Mouse (Mus musculus): Measurements from ENCODE around the gene Lrrc4. TPM values are rescaled to one million over a fixed set of nuclear protein-coding genes. Genes with fewer than 3 reads are reported as not detected.

The Lrrc4 gene
- polyA plus RNA-seq, 1 experiment from 2014 or later: 0.87 TPM

- H3K27me3 ChIP-seq (ENCODE audit: control insufficient read depth, insufficient read depth, low read length): no peaks in the 10 kb centered on the region
- peak; percentile 37; the same call in 1 of the 2 replicates for ATAC-seq (ENCODE audit: insufficient number of reproducible peaks, insufficient read depth, low FRiP score, low read depth)
- no peaks in the 10 kb centered on the region for H3K4me1 ChIP-seq (ENCODE audit: control insufficient read depth, insufficient read depth, low read length)
- H3K4me2 ChIP-seq (replicated peaks; ENCODE audit: low read depth, low read length): no peak overlapping the region
- no peak overlapping the region for H3K4me3 ChIP-seq (ENCODE audit: low read depth, low read length)
- H3K27ac ChIP-seq (ENCODE audit: low read length): no peak overlapping the region
- H3K9ac ChIP-seq (replicated peaks; ENCODE audit: low read depth, low read length): no peak overlapping the region
- no peaks in the 10 kb centered on the region for H3K9me3 ChIP-seq (ENCODE audit: control insufficient read depth, low read depth, low read length)
- H3K36me3 ChIP-seq (ENCODE audit: control insufficient read depth, insufficient read depth, low read length): peaks cover 4% of the 10 kb centered on the region; the same call in 1 of the 2 replicates
- WGBS: 79% methylated on average over 1 of the region's 1 CpGs
Observed at GRCm38 (mm10) chr6:28628408-28628807, 203.1 kb downstream of the Lrrc4 start.

GRCm38 (mm10) chr6:28622963-28623362 lies 208.6 kb downstream of the Lrrc4 start:
- Histone ChIP-seq H3K4me1 (ENCODE audit: control insufficient read depth, insufficient read depth, low read length) (peaks cover 16% of the 10 kb centered on the region), H3K27me3 (ENCODE audit: control insufficient read depth, insufficient read depth, low read length) (no peaks in the 10 kb centered on the region), H3K9ac (replicated peaks; ENCODE audit: low read depth, low read length) (no peak overlapping the region), H3K4me3 (ENCODE audit: low read depth, low read length) (no peak overlapping the region), H3K9me3 (ENCODE audit: control insufficient read depth, low read depth, low read length) (no peaks in the 10 kb centered on the region), H3K36me3 (ENCODE audit: control insufficient read depth, insufficient read depth, low read length) (0 out of 2 replicates have a peak, but pooled peaks cover 4% of the 10 kb centered on the region), H3K4me2 (replicated peaks; ENCODE audit: low read depth, low read length) (no peak overlapping the region), H3K27ac (ENCODE audit: low read length) (no peak overlapping the region)
- WGBS: 88% methylated on average over 3 of the region's 3 CpGs
- no peak for ATAC-seq (ENCODE audit: insufficient number of reproducible peaks, insufficient read depth, low FRiP score, low read depth)

GRCm38 (mm10) chr6:28622522-28622921 lies 209.0 kb downstream of the Lrrc4 start:
- H3K9ac ChIP-seq (replicated peaks; ENCODE audit: low read depth, low read length): no peak overlapping the region
- WGBS: 46% methylated on average over 6 of the region's 6 CpGs
- H3K27ac ChIP-seq (ENCODE audit: low read length): no peak overlapping the region; the same call in 1 of the 2 replicates
- no peak overlapping the region for H3K4me2 ChIP-seq (replicated peaks; ENCODE audit: low read depth, low read length)
- H3K36me3 ChIP-seq (ENCODE audit: control insufficient read depth, insufficient read depth, low read length): 0 out of 2 replicates have a peak, but pooled peaks cover 4% of the 10 kb centered on the region
- no peaks in the 10 kb centered on the region for H3K9me3 ChIP-seq (ENCODE audit: control insufficient read depth, low read depth, low read length)
- H3K4me1 ChIP-seq (ENCODE audit: control insufficient read depth, insufficient read depth, low read length): peaks cover 19% of the 10 kb centered on the region
- 0 out of 2 replicates have a peak, but pooled peaks have one; percentile 49 for ATAC-seq (ENCODE audit: insufficient number of reproducible peaks, insufficient read depth, low FRiP score, low read depth)
- no peaks in the 10 kb centered on the region for H3K27me3 ChIP-seq (ENCODE audit: control insufficient read depth, insufficient read depth, low read length)
- H3K4me3 ChIP-seq (ENCODE audit: low read depth, low read length): no peak overlapping the region

- 84% methylated on average over 5 of the region's 5 CpGs for WGBS
- peak overlapping the region; percentile 21; the same call in 1 of the 2 replicates for H3K27ac ChIP-seq (ENCODE audit: low read length)
- H3K9ac ChIP-seq (replicated peaks; ENCODE audit: low read depth, low read length): no peak overlapping the region
- 0 out of 2 replicates have a peak, but pooled peaks cover 4% of the 10 kb centered on the region for H3K36me3 ChIP-seq (ENCODE audit: control insufficient read depth, insufficient read depth, low read length)
- H3K4me1 ChIP-seq (ENCODE audit: control insufficient read depth, insufficient read depth, low read length): peaks cover 19% of the 10 kb centered on the region
- no peak overlapping the region for H3K4me2 ChIP-seq (replicated peaks; ENCODE audit: low read depth, low read length)
- no peaks in the 10 kb centered on the region for H3K9me3 ChIP-seq (ENCODE audit: control insufficient read depth, low read depth, low read length)
- no peak for ATAC-seq (ENCODE audit: insufficient number of reproducible peaks, insufficient read depth, low FRiP score, low read depth)
- H3K4me3 ChIP-seq (ENCODE audit: low read depth, low read length): no peak overlapping the region
- no peaks in the 10 kb centered on the region for H3K27me3 ChIP-seq (ENCODE audit: control insufficient read depth, insufficient read depth, low read length)
Observed at GRCm38 (mm10) chr6:28621961-28622360, 209.6 kb downstream of the Lrrc4 start.

- H3K4me3 ChIP-seq (ENCODE audit: low read depth, low read length): no peak overlapping the region
- no peak overlapping the region for H3K4me2 ChIP-seq (replicated peaks; ENCODE audit: low read depth, low read length)
- no peak for ATAC-seq (ENCODE audit: insufficient number of reproducible peaks, insufficient read depth, low FRiP score, low read depth)
- peaks cover 19% of the 10 kb centered on the region for H3K4me1 ChIP-seq (ENCODE audit: control insufficient read depth, insufficient read depth, low read length)
- no peaks in the 10 kb centered on the region for H3K27me3 ChIP-seq (ENCODE audit: control insufficient read depth, insufficient read depth, low read length)
- H3K9ac ChIP-seq (replicated peaks; ENCODE audit: low read depth, low read length): no peak overlapping the region
- H3K27ac ChIP-seq (ENCODE audit: low read length): no peak overlapping the region
- no peaks in the 10 kb centered on the region for H3K9me3 ChIP-seq (ENCODE audit: control insufficient read depth, low read depth, low read length)
- 84% methylated on average over 4 of the region's 4 CpGs for WGBS
- H3K36me3 ChIP-seq (ENCODE audit: control insufficient read depth, insufficient read depth, low read length): 0 out of 2 replicates have a peak, but pooled peaks cover under 1% of the 10 kb centered on the region
Observed at GRCm38 (mm10) chr6:28621431-28621830, 210.1 kb downstream of the Lrrc4 start.

- Histone ChIP-seq H3K4me2 (replicated peaks; ENCODE audit: low read depth, low read length) (no peak overlapping the region), H3K9ac (replicated peaks; ENCODE audit: low read depth, low read length) (no peak overlapping the region), H3K27me3 (ENCODE audit: control insufficient read depth, insufficient read depth, low read length) (no peaks in the 10 kb centered on the region), H3K4me1 (ENCODE audit: control insufficient read depth, insufficient read depth, low read length) (peaks cover 19% of the 10 kb centered on the region), H3K36me3 (ENCODE audit: control insufficient read depth, insufficient read depth, low read length) (no peaks in the 10 kb centered on the region), H3K27ac (ENCODE audit: low read length) (no peak overlapping the region), H3K4me3 (ENCODE audit: low read depth, low read length) (no peak overlapping the region), H3K9me3 (ENCODE audit: control insufficient read depth, low read depth, low read length) (no peaks in the 10 kb centered on the region)
- ATAC-seq (ENCODE audit: insufficient number of reproducible peaks, insufficient read depth, low FRiP score, low read depth): no peak
- 24% methylated on average over 7 of the region's 7 CpGs for WGBS
Observed at GRCm38 (mm10) chr6:28618751-28619153, 212.8 kb downstream of the Lrrc4 start.

- Histone ChIP-seq H3K9ac (replicated peaks; ENCODE audit: low read depth, low read length) (no peak overlapping the region), H3K27me3 (ENCODE audit: control insufficient read depth, insufficient read depth, low read length) (no peaks in the 10 kb centered on the region), H3K4me2 (replicated peaks; ENCODE audit: low read depth, low read length) (no peak overlapping the region), H3K27ac (ENCODE audit: low read length) (no peak overlapping the region), H3K4me3 (ENCODE audit: low read depth, low read length) (no peak overlapping the region), H3K36me3 (ENCODE audit: control insufficient read depth, insufficient read depth, low read length) (no peaks in the 10 kb centered on the region), H3K9me3 (ENCODE audit: control insufficient read depth, low read depth, low read length) (no peaks in the 10 kb centered on the region), H3K4me1 (ENCODE audit: control insufficient read depth, insufficient read depth, low read length) (peaks cover 21% of the 10 kb centered on the region)
- WGBS: 50% methylated on average over 3 of the region's 3 CpGs
- no peak for ATAC-seq (ENCODE audit: insufficient number of reproducible peaks, insufficient read depth, low FRiP score, low read depth)
Observed at GRCm38 (mm10) chr6:28618299-28618698, 213.2 kb downstream of the Lrrc4 start.

GRCm38 (mm10) chr6:28615966-28616365 lies 215.6 kb downstream of the Lrrc4 start:
- Histone ChIP-seq H3K27ac (ENCODE audit: low read length) (no peak overlapping the region), H3K4me1 (ENCODE audit: control insufficient read depth, insufficient read depth, low read length) (peaks cover 23% of the 10 kb centered on the region), H3K27me3 (ENCODE audit: control insufficient read depth, insufficient read depth, low read length) (no peaks in the 10 kb centered on the region), H3K4me2 (replicated peaks; ENCODE audit: low read depth, low read length) (no peak overlapping the region), H3K36me3 (ENCODE audit: control insufficient read depth, insufficient read depth, low read length) (no peaks in the 10 kb centered on the region), H3K9me3 (ENCODE audit: control insufficient read depth, low read depth, low read length) (no peaks in the 10 kb centered on the region), H3K4me3 (ENCODE audit: low read depth, low read length) (no peak overlapping the region), H3K9ac (replicated peaks; ENCODE audit: low read depth, low read length) (no peak overlapping the region)
- ATAC-seq (ENCODE audit: insufficient number of reproducible peaks, insufficient read depth, low FRiP score, low read depth): no peak
- 73% methylated on average over 3 of the region's 3 CpGs for WGBS

- WGBS: 91% methylated on average over 3 of the region's 3 CpGs
Observed at GRCm38 (mm10) chr6:28615408-28615807, 216.1 kb downstream of the Lrrc4 start.

More at GRCm38 (mm10) chr6:28615408-28615807, 216.1 kb downstream of the Lrrc4 start:
- no peak for ATAC-seq (ENCODE audit: insufficient number of reproducible peaks, insufficient read depth, low FRiP score, low read depth)
- Histone ChIP-seq H3K4me1 (ENCODE audit: control insufficient read depth, insufficient read depth, low read length) (peaks cover 23% of the 10 kb centered on the region), H3K9me3 (ENCODE audit: control insufficient read depth, low read depth, low read length) (no peaks in the 10 kb centered on the region), H3K4me3 (ENCODE audit: low read depth, low read length) (no peak overlapping the region), H3K9ac (replicated peaks; ENCODE audit: low read depth, low read length) (no peak overlapping the region), H3K36me3 (ENCODE audit: control insufficient read depth, insufficient read depth, low read length) (no peaks in the 10 kb centered on the region), H3K27me3 (ENCODE audit: control insufficient read depth, insufficient read depth, low read length) (no peaks in the 10 kb centered on the region), H3K27ac (ENCODE audit: low read length) (no peak overlapping the region), H3K4me2 (replicated peaks; ENCODE audit: low read depth, low read length) (no peak overlapping the region)

All from stomach, embryonic 14.5 days (tissue).